Mouse (Mus musculus): ENCODE measurements at regions not wholly inside any gene's neighbourhood (a gene's known extent, or its start where the extent isn't known, plus 50 kb on each side); places are given as distances from the start of the nearest gene placed in this dataset.

GRCm38 (mm10) chr6:81655205-81655604 is 268.3 kb upstream of the Gcfc2 start:
- 94% methylated on average over 2 of the region's 2 CpGs for WGBS
- H3K4me2 ChIP-seq (ENCODE audit: low read depth, low read length): no peak overlapping the region
- ATAC-seq: no peak
- no peak for DNase-seq (ENCODE audit: low spot score)
- H3K27ac ChIP-seq: no peak overlapping the region
- no peaks in the 10 kb centered on the region for H3K27me3 ChIP-seq (ENCODE audit: insufficient read depth, low read length)
- no peak for TF ChIP-seq CTCF (IDR thresholded peaks at IDR 0.05; ENCODE audit: low read depth)
- H3K9ac ChIP-seq (replicated peaks; ENCODE audit: low read length): no peak overlapping the region
- H3K4me1 ChIP-seq (ENCODE audit: insufficient read depth, low read length): no peaks in the 10 kb centered on the region
- H3K36me3 ChIP-seq (ENCODE audit: insufficient read depth, low read length): no peaks in the 10 kb centered on the region
- no peak overlapping the region for H3K4me3 ChIP-seq (ENCODE audit: low read length)
- no peaks in the 10 kb centered on the region for H3K9me3 ChIP-seq (ENCODE audit: low read length)

- H3K27me3 ChIP-seq (ENCODE audit: insufficient read depth, low read length): no peaks in the 10 kb centered on the region
- H3K4me1 ChIP-seq (ENCODE audit: insufficient read depth, low read length): no peaks in the 10 kb centered on the region
- no peak for TF ChIP-seq CTCF (IDR thresholded peaks at IDR 0.05; ENCODE audit: low read depth)
- no peaks in the 10 kb centered on the region for H3K36me3 ChIP-seq (ENCODE audit: insufficient read depth, low read length)
- WGBS: 21% methylated on average over 17 of the region's 17 CpGs
- 0 out of 2 replicates have a peak overlapping the region, but pooled peaks have one; percentile 1 for H3K4me2 ChIP-seq (ENCODE audit: low read depth, low read length)
- H3K27ac ChIP-seq: peak overlapping the region; percentile 82
- peak; percentile 95 for ATAC-seq
- H3K4me3 ChIP-seq (ENCODE audit: low read length): no peak overlapping the region
- H3K9ac ChIP-seq (replicated peaks; ENCODE audit: low read length): no peak overlapping the region
- H3K9me3 ChIP-seq (ENCODE audit: low read length): no peaks in the 10 kb centered on the region
- peak; percentile 81 for DNase-seq (ENCODE audit: low spot score)
These were observed 262.7 kb upstream of the Gcfc2 start for GRCm38 (mm10) chr6:81660478-81661395.

GRCm38 (mm10) chr6:81668944-81669343 is 254.5 kb upstream of the Gcfc2 start:
- Histone ChIP-seq H3K4me2 (ENCODE audit: low read depth, low read length) (no peak overlapping the region), H3K27me3 (ENCODE audit: insufficient read depth, low read length) (no peaks in the 10 kb centered on the region), H3K4me1 (ENCODE audit: insufficient read depth, low read length) (no peaks in the 10 kb centered on the region), H3K9ac (replicated peaks; ENCODE audit: low read length) (no peak overlapping the region), H3K9me3 (ENCODE audit: low read length) (no peaks in the 10 kb centered on the region), H3K27ac (no peak overlapping the region), H3K4me3 (ENCODE audit: low read length) (no peak overlapping the region), H3K36me3 (ENCODE audit: insufficient read depth, low read length) (no peaks in the 10 kb centered on the region)
- ATAC-seq (no peak), DNase-seq (ENCODE audit: low spot score) (no peak)
- TF ChIP-seq CTCF (IDR thresholded peaks at IDR 0.05; ENCODE audit: low read depth): no peak
- WGBS: 87% methylated on average over 1 of the region's 1 CpGs

- H3K4me3 ChIP-seq (ENCODE audit: low read length): no peak overlapping the region
- ATAC-seq: no peak
- H3K27ac ChIP-seq: no peak overlapping the region
- no peaks in the 10 kb centered on the region for H3K4me1 ChIP-seq (ENCODE audit: insufficient read depth, low read length)
- TF ChIP-seq CTCF (IDR thresholded peaks at IDR 0.05; ENCODE audit: low read depth): no peak
- H3K36me3 ChIP-seq (ENCODE audit: insufficient read depth, low read length): no peaks in the 10 kb centered on the region
- peak; percentile 23 for DNase-seq (ENCODE audit: low spot score)
- no peak overlapping the region for H3K4me2 ChIP-seq (ENCODE audit: low read depth, low read length)
- H3K27me3 ChIP-seq (ENCODE audit: insufficient read depth, low read length): no peaks in the 10 kb centered on the region
- WGBS: 49% methylated on average over 2 of the region's 2 CpGs
- no peak overlapping the region for H3K9ac ChIP-seq (replicated peaks; ENCODE audit: low read length)
- H3K9me3 ChIP-seq (ENCODE audit: low read length): no peaks in the 10 kb centered on the region
These were observed 250.2 kb upstream of the Gcfc2 start for GRCm38 (mm10) chr6:81673316-81673715.

GRCm38 (mm10) chr6:81697284-81697683 is 226.2 kb upstream of the Gcfc2 start:
- no peak for TF ChIP-seq CTCF (IDR thresholded peaks at IDR 0.05; ENCODE audit: low read depth)
- ATAC-seq (no peak), DNase-seq (ENCODE audit: low spot score) (no peak)
- Histone ChIP-seq H3K4me1 (ENCODE audit: insufficient read depth, low read length) (no peaks in the 10 kb centered on the region), H3K27ac (no peak overlapping the region), H3K9me3 (ENCODE audit: low read length) (no peaks in the 10 kb centered on the region), H3K27me3 (ENCODE audit: insufficient read depth, low read length) (no peaks in the 10 kb centered on the region), H3K4me2 (ENCODE audit: low read depth, low read length) (no peak overlapping the region), H3K9ac (replicated peaks; ENCODE audit: low read length) (no peak overlapping the region), H3K4me3 (ENCODE audit: low read length) (no peak overlapping the region), H3K36me3 (ENCODE audit: insufficient read depth, low read length) (no peaks in the 10 kb centered on the region)
- WGBS: 79% methylated on average over 7 of the region's 7 CpGs

- H3K27me3 ChIP-seq (ENCODE audit: insufficient read depth, low read length): no peaks in the 10 kb centered on the region
- 82% methylated on average over 3 of the region's 3 CpGs for WGBS
- H3K4me3 ChIP-seq (ENCODE audit: low read length): no peak overlapping the region
- no peak overlapping the region for H3K27ac ChIP-seq
- H3K9ac ChIP-seq (replicated peaks; ENCODE audit: low read length): no peak overlapping the region
- H3K9me3 ChIP-seq (ENCODE audit: low read length): no peaks in the 10 kb centered on the region
- H3K4me2 ChIP-seq (ENCODE audit: low read depth, low read length): no peak overlapping the region
- DNase-seq (ENCODE audit: low spot score): no peak
- no peak for TF ChIP-seq CTCF (IDR thresholded peaks at IDR 0.05; ENCODE audit: low read depth)
- H3K4me1 ChIP-seq (ENCODE audit: insufficient read depth, low read length): no peaks in the 10 kb centered on the region
- H3K36me3 ChIP-seq (ENCODE audit: insufficient read depth, low read length): no peaks in the 10 kb centered on the region
- no peak for ATAC-seq
These were observed 225.3 kb upstream of the Gcfc2 start for GRCm38 (mm10) chr6:81698173-81698572.

- WGBS: 38% methylated on average over 3 of the region's 3 CpGs
- no peak for ATAC-seq
These were observed 208.6 kb upstream of the Gcfc2 start for GRCm38 (mm10) chr6:81714867-81715266.

More at GRCm38 (mm10) chr6:81714867-81715266, 208.6 kb upstream of the Gcfc2 start:
- no peak overlapping the region for H3K4me2 ChIP-seq (ENCODE audit: low read depth, low read length)
- H3K9me3 ChIP-seq (ENCODE audit: low read length): no peaks in the 10 kb centered on the region
- H3K4me3 ChIP-seq (ENCODE audit: low read length): no peak overlapping the region
- no peak for TF ChIP-seq CTCF (IDR thresholded peaks at IDR 0.05; ENCODE audit: low read depth)
- DNase-seq (ENCODE audit: low spot score): peak; percentile 5
- no peaks in the 10 kb centered on the region for H3K36me3 ChIP-seq (ENCODE audit: insufficient read depth, low read length)
- no peaks in the 10 kb centered on the region for H3K27me3 ChIP-seq (ENCODE audit: insufficient read depth, low read length)
- H3K27ac ChIP-seq: no peak overlapping the region
- no peak overlapping the region for H3K9ac ChIP-seq (replicated peaks; ENCODE audit: low read length)
- no peaks in the 10 kb centered on the region for H3K4me1 ChIP-seq (ENCODE audit: insufficient read depth, low read length)

All from hindbrain, postnatal 0 days (tissue).